Mouse (Mus musculus): ENCODE measurements around the gene Lias.

Lias gene

DNA sequence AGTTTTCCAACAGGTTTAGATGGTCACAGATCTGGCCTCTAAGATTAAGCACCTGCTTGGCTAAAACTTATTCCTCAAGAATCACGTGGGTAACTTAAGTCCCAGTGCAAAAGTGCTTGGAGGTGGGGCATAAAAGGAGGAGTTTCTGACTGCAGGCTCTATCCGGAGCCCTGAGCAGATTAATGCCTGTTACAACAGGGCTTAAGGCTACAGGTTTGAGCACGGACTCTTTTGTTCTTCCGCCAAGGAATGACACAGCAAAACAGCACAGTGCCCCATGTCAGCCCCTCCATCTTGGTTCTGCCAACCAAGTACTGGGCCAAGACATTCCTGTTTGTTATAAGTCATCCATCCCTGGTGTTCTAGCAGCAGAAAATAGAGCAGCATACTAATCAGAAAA, 37.0 kb downstream of the Lias start:
- no peak for DNase-seq

DNA sequence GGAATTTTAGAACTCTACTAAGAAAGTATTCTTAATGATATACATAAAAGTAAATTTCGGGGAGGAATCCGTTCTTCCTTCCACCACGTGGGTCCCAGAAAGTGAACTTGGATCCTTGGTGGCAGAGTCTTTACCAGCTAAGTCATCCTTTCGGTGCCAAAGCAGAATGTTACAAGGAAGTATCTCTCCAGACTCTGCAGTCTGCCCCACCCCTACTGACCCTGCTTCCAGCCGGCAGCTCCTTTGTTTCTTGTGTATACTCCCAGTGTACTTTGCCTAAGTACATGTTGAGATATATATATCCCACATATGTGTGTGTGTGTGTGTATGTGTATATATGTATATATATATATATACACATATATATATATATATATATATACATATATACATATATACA, 38.1 kb downstream of the Lias start:
- DNase-seq, result no peak

DNA sequence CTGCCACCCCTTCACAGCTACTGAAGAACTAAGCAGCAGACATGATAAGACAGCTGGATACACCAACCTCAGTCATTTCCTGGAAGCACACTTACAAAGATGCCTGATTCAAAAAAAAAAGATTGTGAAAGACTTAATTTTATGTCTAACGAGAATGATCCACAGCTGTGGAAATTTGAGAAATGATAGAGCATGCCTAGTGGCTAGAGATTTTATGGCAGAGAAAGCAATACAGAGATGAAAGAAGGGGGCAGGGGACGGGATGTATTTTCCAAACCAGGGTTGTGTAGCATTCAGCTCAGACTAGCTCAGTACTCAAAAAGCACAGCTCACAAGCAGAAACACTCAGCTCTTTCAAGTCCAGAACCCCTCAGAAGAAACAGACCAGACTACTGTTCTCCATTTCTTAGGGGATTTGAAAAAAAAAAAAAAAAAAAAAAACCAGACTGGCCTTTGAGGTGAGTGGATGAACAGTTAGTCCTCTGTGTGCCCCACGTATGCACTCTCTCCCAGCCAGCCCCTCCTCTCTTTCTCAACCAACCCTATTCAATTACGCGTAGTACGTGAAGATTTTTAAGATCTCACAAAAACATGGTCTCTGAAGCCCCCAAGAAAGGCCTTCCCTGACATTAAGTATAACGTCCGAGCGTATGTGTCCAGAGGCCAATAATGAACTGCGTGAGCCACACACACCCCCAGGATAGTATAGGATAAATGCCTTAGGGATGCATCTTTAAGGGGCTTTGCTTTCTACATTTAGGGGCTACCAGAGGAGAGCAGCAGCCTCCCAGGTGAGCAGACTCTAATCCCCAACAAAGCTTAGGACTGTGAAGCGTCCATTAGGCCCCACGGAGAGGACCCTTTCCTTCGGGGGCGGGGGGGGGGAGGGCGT, 43.4 kb downstream of the Lias start:
- no peak for DNase-seq

DNA sequence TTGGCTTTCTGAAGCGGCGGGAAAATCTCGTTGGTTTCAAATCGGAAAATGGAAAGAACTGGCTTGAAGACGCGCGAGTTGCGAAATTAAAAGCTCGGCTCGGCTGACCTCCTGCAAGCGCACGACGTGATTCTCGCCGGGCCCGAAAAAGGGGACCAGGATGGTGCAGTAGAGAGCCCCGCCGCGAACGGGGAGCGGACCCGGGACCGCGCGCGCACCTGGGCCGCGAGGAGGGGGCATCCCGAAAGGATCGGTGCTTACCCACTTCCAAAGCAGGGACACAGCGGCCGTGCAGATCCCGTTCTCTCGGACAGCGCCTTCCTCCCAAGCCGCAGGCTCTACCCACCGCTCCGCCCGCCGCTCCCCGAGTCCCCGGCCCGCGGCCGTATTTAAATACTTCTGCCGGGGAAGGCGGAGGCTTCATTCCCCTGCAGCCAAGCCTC, 44.1 kb downstream of the Lias start:
- no peak for DNase-seq

DNA sequence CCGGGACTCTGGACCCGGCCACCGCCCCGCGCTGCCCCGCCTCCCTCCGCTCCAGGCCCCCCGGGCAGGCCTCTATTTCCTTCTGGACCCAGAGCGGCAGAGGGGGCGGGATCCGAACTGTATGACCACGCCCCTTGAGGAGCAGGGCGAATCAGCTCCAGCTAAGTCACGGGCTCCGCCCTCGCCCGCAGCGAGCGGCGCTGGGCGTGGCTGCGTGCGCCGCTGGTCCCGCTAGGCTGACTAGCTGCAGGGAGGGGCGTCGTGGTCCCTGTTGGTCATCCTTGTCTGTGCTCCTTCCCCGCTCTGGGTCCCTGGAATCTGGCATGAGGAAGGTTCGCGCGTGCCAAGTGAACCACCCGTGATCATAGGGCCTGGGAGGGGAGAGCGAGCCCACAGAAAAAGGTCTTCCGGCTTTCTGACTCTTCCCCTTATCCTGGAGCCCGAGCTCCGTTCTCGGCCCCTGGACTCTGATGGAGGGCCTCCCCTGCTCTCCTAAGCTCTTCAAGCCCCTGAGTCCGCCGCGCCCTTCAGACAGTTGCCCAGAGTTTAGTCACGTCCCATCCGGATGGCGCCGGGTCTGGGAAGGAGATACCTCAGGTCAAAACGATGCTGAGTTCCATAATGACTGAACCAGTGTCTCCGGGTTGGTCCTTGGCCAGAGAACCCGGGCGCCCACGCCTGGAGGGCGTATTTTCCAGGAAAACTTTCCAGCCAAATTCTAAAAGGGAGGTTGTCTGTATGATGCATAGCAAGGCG, 44.7 kb downstream of the Lias start, which contains the start of gene Ugdh:
Gene Ugdh, minus strand, starts transcription at position 144 of the 756 bp plus-strand sequence.
- peak; percentile 97 to 98 for DNase-seq

DNA sequence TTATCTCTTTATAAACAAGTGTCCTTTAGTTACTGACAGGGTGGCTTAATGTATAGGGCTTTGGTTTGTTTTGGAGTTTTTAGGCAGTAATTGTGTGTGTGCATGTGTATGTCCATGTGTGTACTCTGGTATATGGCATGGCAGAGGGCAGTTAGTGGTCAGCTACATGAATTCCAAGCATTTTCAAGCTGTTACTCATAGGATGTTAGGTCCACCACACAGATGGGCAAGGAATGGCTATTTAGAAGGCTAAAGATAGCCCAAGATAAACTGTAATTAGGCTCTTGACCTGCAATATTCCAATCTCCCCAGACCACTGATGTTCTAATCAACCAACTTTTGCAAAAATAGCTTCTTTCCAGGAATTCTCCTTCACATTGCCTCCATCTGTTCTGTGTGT, 46.7 kb downstream of the Lias start:
- DNase-seq, result no peak

DNA sequence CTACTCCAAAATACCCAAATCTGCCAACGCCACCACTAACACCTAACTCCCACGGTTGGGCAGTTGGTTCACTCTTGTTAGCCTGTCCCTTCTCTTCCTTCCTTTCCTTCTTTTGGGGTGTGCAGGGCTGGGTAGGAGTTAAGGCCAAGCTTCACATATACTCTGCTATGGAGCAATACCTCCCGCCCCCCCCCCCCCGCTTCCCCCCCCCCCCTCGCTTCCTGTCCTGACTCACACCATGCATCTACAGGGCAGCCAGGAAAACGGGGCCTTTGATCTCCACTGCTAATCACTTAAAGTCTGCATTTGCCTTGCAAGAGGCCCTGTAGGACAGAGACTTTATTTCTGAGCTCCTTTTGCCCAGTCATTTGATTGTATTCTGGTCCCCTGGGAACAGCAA, 53.7 kb downstream of the Lias start:
- no peak for DNase-seq

DNA sequence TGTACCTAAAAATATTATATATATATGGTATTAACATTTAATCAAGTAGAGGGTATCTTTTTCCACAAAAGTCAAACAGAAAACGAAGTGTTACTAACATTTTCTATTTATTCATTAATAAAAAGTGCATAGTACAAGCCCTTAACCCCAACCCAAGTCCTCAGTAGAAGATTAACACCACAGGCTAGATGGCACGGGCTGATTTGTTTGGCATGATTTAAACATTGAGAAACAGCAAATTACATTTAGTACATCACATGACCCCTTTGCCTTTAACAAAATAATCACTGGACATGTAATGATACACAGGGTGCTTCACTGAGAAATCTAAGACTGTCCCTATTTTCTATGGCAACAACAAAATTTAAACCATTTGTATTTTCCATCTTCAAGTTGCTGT, 55.5 kb downstream of the Lias start:
- DNase-seq, result no peak

DNA sequence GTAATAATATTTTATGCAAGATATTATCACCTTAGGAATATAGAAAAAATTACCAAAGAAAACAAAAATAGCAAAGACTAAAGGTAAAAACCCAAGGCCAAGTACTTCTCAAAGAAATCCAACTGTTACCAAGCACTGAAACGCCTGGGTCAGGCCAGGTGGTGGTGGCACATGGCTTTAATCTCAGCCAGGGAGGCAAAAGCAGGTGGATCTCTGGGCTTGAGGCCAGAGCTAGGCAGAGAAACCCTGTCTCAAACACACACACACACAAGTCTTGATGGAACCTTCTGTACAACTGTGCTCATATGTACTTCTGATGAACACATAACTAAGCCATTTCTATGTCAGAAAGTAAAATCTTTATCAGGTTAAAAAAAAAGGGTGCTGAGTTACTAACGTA, 56.5 kb downstream of the Lias start:
- DNase-seq, result no peak

DNA sequence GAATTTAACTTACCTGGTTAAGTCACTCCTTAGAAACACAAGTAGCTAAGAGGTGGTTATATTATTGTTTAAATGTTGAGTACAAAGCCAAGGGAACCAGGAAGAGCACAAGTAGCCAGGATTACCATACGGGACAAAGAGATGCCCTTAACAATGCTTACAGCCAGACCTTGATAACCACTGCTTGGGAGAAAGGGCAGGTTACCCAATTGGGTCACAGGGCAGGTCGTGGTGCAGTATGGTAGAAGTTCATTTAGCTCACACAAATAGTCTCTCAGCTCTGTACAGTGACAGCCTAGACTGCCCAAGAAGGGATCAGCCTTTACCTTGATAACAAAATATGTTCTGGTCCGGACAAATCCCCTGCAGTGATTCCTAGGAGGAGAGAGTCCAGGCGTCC, 57.6 kb downstream of the Lias start:
- DNase-seq, result no peak

DNA sequence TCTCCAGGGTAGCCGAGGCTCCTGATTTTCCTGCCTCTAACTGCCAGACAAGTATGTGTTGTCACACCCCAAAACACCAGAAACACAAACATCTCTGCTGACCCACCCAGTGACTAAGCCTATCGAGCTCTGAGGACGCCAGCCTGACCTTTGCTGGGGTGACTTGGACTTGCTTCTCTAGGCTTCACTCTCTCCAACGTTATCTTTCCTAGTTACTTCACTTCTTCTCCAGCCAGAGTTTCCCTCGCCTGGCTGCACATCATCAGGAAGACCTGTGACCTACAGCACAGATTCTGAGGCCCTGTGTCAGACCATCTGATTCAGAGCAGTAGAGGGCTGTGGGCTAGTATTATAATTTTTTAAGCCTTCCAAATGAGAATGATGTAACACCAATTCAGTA, 63.5 kb downstream of the Lias start:
- DNase-seq, result no peak

DNA sequence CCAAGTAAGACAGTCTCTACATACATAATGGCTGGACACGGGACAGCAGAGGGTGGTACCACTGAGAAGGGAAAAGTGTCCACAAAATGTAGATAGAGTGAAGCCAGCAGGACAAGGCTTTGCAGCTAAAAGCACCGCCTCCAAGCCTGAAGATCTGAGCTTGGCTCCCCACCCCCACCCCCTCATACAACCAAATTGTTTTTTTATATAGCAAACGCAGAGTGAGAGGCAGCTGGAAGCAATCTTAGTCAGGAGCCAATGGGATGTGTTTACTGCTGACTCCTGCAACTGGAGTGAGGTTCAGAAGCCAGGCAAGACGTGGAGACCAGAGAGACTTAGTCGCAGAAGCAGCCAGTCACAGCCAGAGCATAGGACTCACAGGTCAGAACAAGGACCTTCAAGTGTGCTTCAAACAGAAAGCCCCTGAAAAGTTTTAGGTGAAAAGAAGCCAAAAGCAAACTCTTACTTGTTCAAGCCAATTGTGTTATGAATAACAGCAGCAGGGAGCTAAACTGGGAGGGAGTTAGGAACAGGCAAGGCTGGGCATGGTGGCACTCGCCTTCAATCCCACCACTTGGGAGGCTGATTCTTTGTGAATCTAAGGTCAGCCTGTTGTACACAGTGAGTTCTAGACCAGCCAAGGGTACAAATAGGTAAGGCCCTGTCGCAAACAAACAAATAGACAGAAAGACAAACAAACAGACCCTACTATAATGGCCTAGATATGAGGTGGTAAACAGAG, 66.0 kb downstream of the Lias start:
- DNase-seq, result no peak

DNA sequence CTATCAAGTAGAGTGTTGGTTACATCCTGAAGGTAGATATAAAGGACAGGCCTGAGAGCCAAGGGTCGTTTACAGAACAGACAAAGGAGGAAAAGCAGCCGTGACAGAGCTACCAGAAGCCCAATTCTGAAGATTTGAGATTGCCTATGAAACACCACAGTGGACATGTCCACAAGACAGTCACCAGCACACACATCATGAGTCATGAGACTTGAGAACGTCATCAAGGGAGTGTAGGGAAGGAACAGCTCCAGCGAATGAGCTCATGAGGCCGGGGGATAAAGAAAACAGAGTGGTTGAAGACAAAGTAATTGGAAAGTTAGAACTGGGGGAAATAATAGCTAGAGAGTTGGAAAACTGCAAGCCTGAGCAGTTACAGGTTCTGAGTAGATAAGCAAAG, 66.5 kb downstream of the Lias start:
- no peak for DNase-seq

DNA sequence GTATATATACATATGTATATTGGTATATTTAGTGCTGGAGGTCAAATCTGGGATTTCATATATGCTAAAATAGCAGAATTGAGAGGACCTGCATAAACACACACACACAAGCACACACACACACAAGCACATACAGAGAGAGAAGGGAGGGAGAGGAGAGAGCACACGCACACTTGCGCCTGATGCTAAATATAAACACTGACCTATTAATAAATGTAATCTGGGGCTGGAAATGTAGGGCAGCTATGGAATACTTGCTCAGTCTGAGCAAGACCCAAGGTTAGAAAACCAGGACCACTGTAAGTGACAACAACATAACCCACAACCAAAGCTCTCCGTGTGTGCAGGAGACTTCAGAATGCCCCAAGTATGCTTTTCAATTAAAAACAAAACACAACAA, 68.2 kb downstream of the Lias start:
- no peak for DNase-seq
